Mouse (Mus musculus): ENCODE results near the gene Anapc1. TPM values are rescaled to one million over a fixed set of nuclear protein-coding genes. Genes with fewer than 3 reads are reported as not detected.

Anapc1 gene
- total RNA-seq (2022): 10 to 100 TPM; 60.5 to 75.1 (median 71.7) TPM

- DNase-seq (ENCODE audit: low spot score in 2 of 2): peak; percentile 79 to 88
Observed at GRCm38 (mm10) chr2:128686921-128687557, at the start of gene Anapc1. TSS of gene Anapc1 (minus strand) at chr2:128687391.

DNA sequence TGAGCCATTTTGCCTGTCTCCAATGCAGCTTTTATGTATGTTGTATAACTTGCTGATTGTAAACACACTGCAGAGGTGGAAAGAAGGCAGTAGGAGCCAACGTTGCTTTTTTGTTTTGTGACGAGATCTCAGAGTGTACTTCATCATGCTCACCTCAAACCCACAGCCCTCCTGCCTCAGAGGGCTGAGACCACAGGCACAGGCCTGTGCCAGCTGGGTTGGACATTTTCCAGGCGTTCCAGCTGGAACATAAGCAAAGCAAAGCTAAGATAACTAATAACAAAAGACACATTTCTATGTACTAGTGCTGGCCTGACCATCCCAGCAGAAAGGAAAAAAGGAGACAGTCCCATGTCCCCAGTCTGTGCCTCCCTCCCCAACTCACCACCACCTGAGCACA is 47.9 kb upstream of the Anapc1 start:
- DNase-seq (ENCODE audit: low spot score in 2 of 2): no peak

DNA sequence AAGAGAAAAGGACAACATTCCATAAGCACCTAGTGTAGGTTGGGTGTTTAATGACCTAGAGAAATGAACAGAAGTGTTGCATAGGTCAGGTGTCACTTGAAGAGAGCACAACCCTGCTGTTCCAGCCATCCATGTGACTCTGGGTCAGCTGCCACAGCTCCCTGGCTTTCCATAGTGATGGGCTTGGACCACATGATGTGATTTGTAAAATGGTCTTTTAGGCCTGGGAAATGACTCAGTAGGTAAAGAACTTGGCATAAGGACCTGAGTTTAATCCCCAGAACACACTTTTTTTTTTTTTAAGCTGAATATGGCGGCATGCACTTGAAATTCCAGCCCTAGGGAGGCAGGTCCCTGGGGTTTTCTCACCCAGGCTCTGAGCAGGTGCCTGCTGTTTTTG is 44.8 kb upstream of the Anapc1 start:
- DNase-seq (ENCODE audit: low spot score in 2 of 2): no peak

DNA sequence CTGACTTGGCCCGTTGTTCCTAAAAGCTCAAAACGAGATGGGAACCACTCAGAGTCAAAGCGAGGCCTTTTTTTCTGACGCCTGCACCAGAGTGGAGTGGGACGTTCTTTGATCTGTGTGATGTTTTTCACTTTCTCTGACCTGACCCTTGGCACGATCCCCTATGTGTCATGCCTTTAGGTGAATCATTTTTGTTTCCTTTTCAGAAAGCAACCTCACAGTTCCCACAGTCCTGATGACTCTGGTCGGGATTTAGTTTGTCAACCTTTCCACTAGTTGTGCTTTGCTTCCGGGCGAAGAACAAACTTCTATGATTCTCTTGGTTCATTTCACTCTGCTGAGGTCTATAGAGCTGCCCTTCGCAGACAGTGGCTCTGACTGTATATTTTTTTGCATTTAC is 44.3 kb upstream of the Anapc1 start:
- DNase-seq (ENCODE audit: low spot score in 2 of 2): no peak

- no peak for DNase-seq (ENCODE audit: low spot score in 2 of 2)
Observed at GRCm38 (mm10) chr2:128729141-128729540, 42.0 kb upstream of the Anapc1 start.

DNA sequence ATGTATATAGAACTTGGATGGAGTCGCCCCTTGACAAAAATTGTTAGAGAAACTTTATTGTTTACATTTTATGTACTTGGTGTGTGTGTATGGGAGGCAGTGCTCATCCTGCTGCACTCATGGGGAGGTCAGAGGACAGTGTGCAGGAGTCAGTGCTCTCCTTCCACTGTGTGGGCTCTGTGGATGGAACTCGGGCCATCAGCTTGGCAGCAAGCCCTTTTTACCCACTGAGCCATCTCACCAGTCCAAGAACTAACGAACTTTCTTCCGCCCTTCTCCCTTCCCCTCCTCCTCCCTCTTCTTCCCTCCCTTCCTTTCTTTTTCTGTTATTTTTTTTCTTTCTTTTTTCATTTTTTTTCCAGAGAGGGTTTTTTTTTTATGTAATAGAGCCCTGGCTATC is 40.9 kb upstream of the Anapc1 start:
- DNase-seq (ENCODE audit: low spot score in 2 of 2): no peak

- DNase-seq (ENCODE audit: low spot score in 2 of 2): no peak
Observed at GRCm38 (mm10) chr2:128727552-128727951, 40.4 kb upstream of the Anapc1 start.

DNA sequence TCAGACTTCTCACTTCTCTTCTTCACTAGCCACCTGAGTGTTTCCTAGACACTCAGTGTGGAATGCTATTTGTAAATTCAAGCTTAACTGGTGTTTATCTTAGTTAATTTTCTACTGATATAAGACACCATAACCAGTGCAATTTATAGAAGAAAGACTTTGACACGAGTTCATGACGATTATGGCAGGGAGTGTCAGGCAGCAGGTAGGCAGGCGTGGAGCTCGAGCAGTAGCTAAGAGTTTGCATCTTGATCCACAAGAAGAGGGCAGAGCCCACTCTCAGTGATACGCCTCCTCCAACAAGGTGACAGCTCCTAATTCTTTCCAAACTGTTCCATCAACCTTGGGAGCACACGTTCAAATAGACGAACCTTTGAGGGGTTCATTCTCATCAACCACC is 39.4 kb upstream of the Anapc1 start:
- DNase-seq (ENCODE audit: low spot score in 2 of 2): no peak

- DNase-seq (ENCODE audit: low spot score in 2 of 2): no peak
Observed at GRCm38 (mm10) chr2:128726067-128726466, 38.9 kb upstream of the Anapc1 start.

GRCm38 (mm10) chr2:128722106-128722710 is 35.0 kb upstream of the Anapc1 start:
- DNase-seq (ENCODE audit: low spot score in 2 of 2): no peak

DNA sequence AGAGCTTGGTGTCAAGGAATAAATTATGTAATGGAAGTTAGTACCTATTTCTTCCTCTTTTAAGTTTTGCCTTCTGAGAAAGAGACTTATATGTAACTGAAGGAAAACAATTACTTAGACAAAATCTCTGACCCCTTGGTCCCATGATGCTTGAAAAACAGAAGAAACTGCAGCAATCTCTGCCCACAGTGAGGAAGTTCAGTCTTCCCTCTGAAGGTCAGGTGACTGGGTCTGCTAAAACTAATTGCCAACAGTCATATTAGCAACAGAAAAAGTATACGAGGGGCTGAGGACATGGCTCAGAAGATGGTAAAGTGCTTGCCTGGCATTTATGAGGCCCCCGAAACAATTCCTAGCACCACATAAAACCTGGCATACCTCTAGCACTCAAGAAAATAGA is 32.2 kb upstream of the Anapc1 start:
- no peak for DNase-seq (ENCODE audit: low spot score in 2 of 2)

GRCm38 (mm10) chr2:128715979-128716378 is 28.8 kb upstream of the Anapc1 start:
- DNase-seq (ENCODE audit: low spot score in 2 of 2): no peak

GRCm38 (mm10) chr2:128714724-128715241 is 27.6 kb upstream of the Anapc1 start:
- DNase-seq (ENCODE audit: low spot score in 2 of 2): no peak

- no peak for DNase-seq (ENCODE audit: low spot score in 2 of 2)
Observed at GRCm38 (mm10) chr2:128713548-128714003, 26.4 kb upstream of the Anapc1 start.

DNA sequence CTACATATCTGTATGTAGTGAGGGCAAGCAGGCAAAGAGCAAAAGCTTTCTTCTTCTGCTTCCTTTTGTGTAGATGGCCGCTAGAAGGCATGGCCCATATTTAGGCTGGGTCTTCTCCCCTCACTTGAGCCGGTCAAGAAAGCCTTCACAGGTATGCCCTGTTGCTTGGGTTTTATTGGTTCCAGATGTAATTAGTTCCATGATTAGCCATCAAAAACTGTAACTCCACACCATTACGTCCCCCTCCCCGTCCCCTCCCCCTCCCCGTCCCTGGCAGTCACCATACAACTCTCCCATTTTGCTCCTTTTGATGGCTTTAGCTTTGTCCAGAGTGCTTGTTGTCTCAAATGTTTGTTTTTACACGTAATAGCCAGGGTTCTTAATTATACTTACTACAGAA is 25.7 kb upstream of the Anapc1 start:
- DNase-seq (ENCODE audit: low spot score in 2 of 2): no peak

DNA sequence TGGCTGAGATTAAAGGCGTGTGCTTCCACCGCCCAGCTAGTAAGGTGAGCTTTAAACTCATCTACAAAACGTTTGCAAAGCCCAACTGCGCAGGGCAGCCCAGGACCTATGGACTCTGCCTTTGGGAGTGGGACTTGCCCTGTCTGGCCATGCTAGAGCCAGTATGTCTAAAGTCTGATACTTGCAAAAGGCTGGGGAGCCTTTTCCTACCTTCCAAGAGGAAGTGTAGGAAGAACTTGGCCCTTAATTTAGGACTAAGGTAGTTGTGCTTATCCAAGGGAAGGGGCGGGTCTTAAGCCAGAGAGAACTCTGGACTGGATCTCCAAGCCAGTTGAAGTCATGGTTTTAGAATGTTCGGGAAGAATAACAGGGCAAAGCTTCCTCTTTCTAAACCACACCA is 23.4 kb upstream of the Anapc1 start:
- DNase-seq (ENCODE audit: low spot score in 2 of 2): no peak

- DNase-seq (ENCODE audit: low spot score in 2 of 2): peak; percentile 28 to 32
Observed at GRCm38 (mm10) chr2:128709264-128709663, 22.1 kb upstream of the Anapc1 start.

DNA sequence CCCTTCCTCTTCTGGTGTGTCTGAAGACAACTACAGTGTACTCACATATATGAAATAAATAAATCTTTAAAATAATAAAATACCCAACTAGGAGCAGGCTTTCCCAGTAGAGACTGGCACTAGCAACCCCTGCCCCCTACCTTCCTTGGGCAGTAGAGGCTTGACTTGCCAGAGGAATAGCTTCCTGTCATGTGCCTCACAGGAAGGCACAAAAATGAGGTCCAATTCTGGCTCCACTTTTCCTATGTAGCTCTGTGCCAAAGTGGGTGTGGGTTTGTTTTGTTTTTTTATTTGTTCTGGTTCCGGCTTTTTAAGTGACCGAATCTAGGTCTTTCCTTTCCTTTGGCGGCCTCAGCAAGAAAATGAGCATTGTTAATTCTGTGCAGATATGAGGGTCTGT is 17.3 kb upstream of the Anapc1 start:
- peak in 1 of 2 experiments; percentile 20 for DNase-seq (ENCODE audit: low spot score in 2 of 2)

DNA sequence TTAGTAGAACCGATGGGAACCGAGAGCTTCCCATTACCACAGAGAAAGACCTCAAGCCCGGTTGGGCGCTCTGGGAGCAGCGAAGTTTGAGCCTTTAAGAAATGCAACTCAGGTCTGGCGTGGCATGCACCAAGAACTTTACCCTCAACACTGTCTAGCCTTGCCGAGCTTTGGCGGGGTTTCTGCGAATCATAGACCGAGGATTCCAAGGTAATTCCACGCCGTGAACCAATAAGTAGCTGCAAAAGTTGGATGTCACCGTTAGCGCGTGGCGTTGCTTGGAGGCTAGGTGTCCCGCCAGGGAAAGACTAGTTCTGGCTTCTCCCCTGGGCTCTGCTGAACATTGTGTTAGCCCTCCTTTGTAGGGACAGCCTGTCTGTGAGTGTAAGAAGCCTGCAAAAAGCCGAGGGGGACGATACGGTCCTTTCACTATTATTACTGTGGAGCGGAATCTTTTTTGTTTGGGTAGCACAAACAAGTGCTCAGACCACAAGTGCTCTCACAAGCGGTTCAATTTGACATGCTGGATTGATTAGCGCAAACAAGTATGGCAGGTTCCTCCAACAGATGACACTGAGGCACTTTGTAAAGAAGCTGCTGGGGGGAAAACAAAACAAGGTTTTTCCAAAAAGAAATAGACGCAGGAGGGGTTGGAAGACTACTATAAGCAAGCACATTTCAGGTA is 12.2 kb upstream of the Anapc1 start:
- DNase-seq (ENCODE audit: low spot score in 2 of 2): no peak

DNA sequence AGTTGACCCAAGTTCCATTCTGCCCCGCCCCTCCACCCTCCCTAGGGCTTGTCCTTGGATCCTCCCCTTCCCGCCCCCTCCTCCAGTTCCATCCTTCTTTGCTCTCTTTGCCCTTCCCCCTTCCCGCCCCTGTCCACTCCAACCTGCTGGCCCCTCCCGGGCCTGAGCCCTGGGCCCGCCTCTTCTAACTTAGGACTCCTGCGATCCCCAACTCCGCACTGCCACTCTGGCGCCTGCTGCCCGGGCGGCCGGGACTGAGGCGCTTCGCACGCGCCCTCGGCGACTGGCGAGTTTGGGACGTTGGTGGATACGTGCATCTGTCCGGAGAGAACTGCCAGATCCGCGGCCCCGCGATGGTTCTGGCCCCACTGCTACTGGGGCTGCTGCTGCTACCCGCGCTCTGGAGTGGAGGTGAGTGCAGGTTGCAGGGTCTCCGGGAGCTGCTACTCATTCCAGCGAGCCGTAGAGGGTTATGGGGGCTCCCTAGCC is 11.5 kb upstream of the Anapc1 start, which contains the start of gene Mertk:
TSS of gene Mertk (plus strand) at position 264 of the 489 bp plus-strand sequence.
- peak; percentile 71 to 74 for DNase-seq (ENCODE audit: low spot score in 2 of 2)

- DNase-seq (ENCODE audit: low spot score in 2 of 2): peak; percentile 52 to 72
Observed at GRCm38 (mm10) chr2:128698140-128698692, 11.0 kb upstream of the Anapc1 start.

GRCm38 (mm10) chr2:128697566-128697965 is 10.4 kb upstream of the Anapc1 start:
- no peak for DNase-seq (ENCODE audit: low spot score in 2 of 2)
